In the genomic region with DNA sequence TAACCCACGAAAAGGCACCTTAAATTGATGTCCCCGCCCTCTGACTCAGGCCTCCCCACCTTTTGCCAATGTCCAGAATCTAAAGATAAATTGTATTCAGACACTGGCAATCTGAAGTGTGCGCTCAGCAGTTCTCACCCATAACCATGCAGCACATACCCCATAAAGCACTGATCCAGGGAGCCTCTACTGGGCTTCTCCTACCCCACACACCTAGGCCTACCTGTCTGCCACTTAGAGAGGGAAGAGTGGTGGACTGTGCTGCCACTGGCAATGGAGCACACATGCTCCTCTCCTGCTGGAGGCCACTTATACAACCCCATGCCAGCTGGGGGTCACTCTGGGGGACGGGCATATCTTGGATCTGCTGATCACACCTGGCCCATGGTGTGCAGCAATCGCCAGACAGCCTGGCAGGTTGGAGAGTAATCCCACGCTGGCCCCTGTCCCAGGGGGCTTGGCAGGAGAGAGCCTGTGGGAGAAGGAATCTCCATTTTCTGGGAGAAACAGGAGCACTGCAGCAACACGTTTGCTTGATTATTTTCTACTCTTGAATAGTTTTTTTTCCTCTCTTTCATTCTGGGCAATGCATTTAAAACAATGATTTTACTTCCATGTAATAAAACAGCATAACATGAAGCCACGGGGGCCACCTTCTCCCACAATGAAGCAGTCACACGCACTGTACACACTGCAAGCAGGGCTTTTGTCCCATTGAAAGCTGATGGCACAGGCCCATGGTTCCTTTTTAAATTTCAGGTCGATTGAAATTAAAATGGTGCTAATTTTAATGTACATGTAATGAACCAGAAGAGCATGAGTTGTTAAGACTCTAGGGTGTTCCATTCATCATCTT, we compare ENCODE assay signal across 20 mouse cellular contexts.
DNase-seq lines count a peak whose midpoint lies in the region; ATAC-seq and TF ChIP-seq lines count a peak whose summit lies in the region.
"Had no signal": no experiment of that assay in that cellular context is flagged by ENCODE, and none has a peak within 500 bp of the region (broad histone marks: within the 10 kb centered on the region; RNA-seq: fewer than 3 reads in every experiment).

No protein-coding gene starts in this region.

- 68% methylated on average over 10 of the region's 10 CpGs for WGBS in midbrain, embryonic 12.5 days
- WGBS in midbrain, postnatal 0 days = 72% methylated on average over 10 of the region's 10 CpGs
- WGBS in forebrain, embryonic 12.5 days = 61% methylated on average over 10 of the region's 10 CpGs
- WGBS in hindbrain, embryonic 13.5 days = 71% methylated on average over 10 of the region's 10 CpGs
- 66% methylated on average over 10 of the region's 10 CpGs for WGBS in midbrain, embryonic 16.5 days

- H3K9me3 ChIP-seq in midbrain, embryonic 12.5 days = no peaks in the 10 kb centered on the region
- H3K9me3 ChIP-seq in midbrain, postnatal 0 days (ENCODE audit: low read length) = no peaks in the 10 kb centered on the region
- H3K9me3 ChIP-seq in forebrain, embryonic 12.5 days = no peaks in the 10 kb centered on the region
- no peaks in the 10 kb centered on the region for H3K9me3 ChIP-seq in hindbrain, embryonic 13.5 days
- H3K9me3 ChIP-seq in midbrain, embryonic 16.5 days (replicated peaks; ENCODE audit: control insufficient read depth, low read length, poor library complexity, severe bottlenecking) = no peaks in the 10 kb centered on the region
- H3K9me3 ChIP-seq: embryonic facial prominence, embryonic 13.5 days; heart, embryonic 13.5 days; kidney, embryonic 15.5 days had no signal

- H3K9ac ChIP-seq in midbrain, embryonic 12.5 days (replicated peaks) = no peak overlapping the region
- no peak overlapping the region for H3K9ac ChIP-seq in midbrain, postnatal 0 days (replicated peaks; ENCODE audit: low read length, poor library complexity, severe bottlenecking)
- no peak overlapping the region for H3K9ac ChIP-seq in forebrain, embryonic 12.5 days
- no peak overlapping the region for H3K9ac ChIP-seq in hindbrain, embryonic 13.5 days
- no peak overlapping the region for H3K9ac ChIP-seq in midbrain, embryonic 16.5 days (ENCODE audit: low read depth, low read length)
- H3K9ac ChIP-seq: embryonic facial prominence, embryonic 13.5 days; heart, embryonic 13.5 days; kidney, embryonic 15.5 days; liver, embryonic 14.5 days had no signal

- TF ChIP-seq CTCF in midbrain, postnatal 0 days (IDR thresholded peaks at IDR 0.05) = no peak

- no peak for DNase-seq in midbrain, postnatal 0 days (ENCODE audit: low spot score)
- no peak for DNase-seq in urinary bladder, adult 18-20 months (ENCODE audit: low spot score in 2 of 2)
- no peak for DNase-seq in adrenal gland, postnatal 4 days (ENCODE audit: low spot score in 2 of 2)
- DNase-seq: adrenal gland, postnatal 10 days; cerebellum, adult 2 months; heart, postnatal 36 days; retina, postnatal 1 day; thymus, postnatal 14 days had no signal

- peaks cover 5% of the 10 kb centered on the region; the same call in 1 of the 2 replicates for H3K4me1 ChIP-seq in midbrain, embryonic 12.5 days
- H3K4me1 ChIP-seq in midbrain, postnatal 0 days (ENCODE audit: insufficient read depth, low read length) = no peaks in the 10 kb centered on the region
- H3K4me1 ChIP-seq in forebrain, embryonic 12.5 days = no peaks in the 10 kb centered on the region; the same call in 1 of the 2 replicates
- 0 out of 2 replicates have a peak, but pooled peaks cover 4% of the 10 kb centered on the region for H3K4me1 ChIP-seq in hindbrain, embryonic 13.5 days (replicated peaks)
- no peaks in the 10 kb centered on the region for H3K4me1 ChIP-seq in midbrain, embryonic 16.5 days (ENCODE audit: control insufficient read depth, insufficient read depth, low read length)
- H3K4me1 ChIP-seq: embryonic facial prominence, embryonic 13.5 days; heart, embryonic 13.5 days; kidney, embryonic 15.5 days had no signal

- H3K4me3 ChIP-seq in midbrain, embryonic 12.5 days = no peak overlapping the region
- no peak overlapping the region for H3K4me3 ChIP-seq in midbrain, postnatal 0 days (ENCODE audit: low read depth, low read length)
- H3K4me3 ChIP-seq in forebrain, embryonic 12.5 days (replicated peaks) = no peak overlapping the region
- no peak overlapping the region for H3K4me3 ChIP-seq in hindbrain, embryonic 13.5 days
- H3K4me3 ChIP-seq in midbrain, embryonic 16.5 days (ENCODE audit: low read depth, low read length) = no peak overlapping the region
- H3K4me3 ChIP-seq: embryonic facial prominence, embryonic 13.5 days; heart, embryonic 13.5 days; kidney, embryonic 15.5 days; layer of hippocampus, adult 2 months; myocyte had no signal

- no peaks in the 10 kb centered on the region for H3K36me3 ChIP-seq in midbrain, embryonic 12.5 days
- H3K36me3 ChIP-seq in midbrain, postnatal 0 days (ENCODE audit: insufficient read depth, low read length) = no peaks in the 10 kb centered on the region
- H3K36me3 ChIP-seq in forebrain, embryonic 12.5 days (replicated peaks) = no peaks in the 10 kb centered on the region
- H3K36me3 ChIP-seq in hindbrain, embryonic 13.5 days = peaks cover 5% of the 10 kb centered on the region; the same call in 1 of the 2 replicates
- no peaks in the 10 kb centered on the region; the same call in 1 of the 2 replicates for H3K36me3 ChIP-seq in midbrain, embryonic 16.5 days (ENCODE audit: control insufficient read depth, insufficient read depth, low read length)
- H3K36me3 ChIP-seq: embryonic facial prominence, embryonic 13.5 days; heart, embryonic 13.5 days; kidney, embryonic 15.5 days had no signal

- H3K4me2 ChIP-seq in midbrain, embryonic 12.5 days (replicated peaks) = no peak overlapping the region
- no peak overlapping the region for H3K4me2 ChIP-seq in midbrain, postnatal 0 days (ENCODE audit: low read depth, low read length, poor library complexity, severe bottlenecking)
- H3K4me2 ChIP-seq in forebrain, embryonic 12.5 days = no peak overlapping the region
- H3K4me2 ChIP-seq in hindbrain, embryonic 13.5 days = no peak overlapping the region
- no peak overlapping the region for H3K4me2 ChIP-seq in midbrain, embryonic 16.5 days (ENCODE audit: low read length)
- H3K4me2 ChIP-seq: embryonic facial prominence, embryonic 13.5 days; heart, embryonic 13.5 days; kidney, embryonic 15.5 days had no signal

- H3K27me3 ChIP-seq in midbrain, embryonic 12.5 days = no peaks in the 10 kb centered on the region
- H3K27me3 ChIP-seq in midbrain, postnatal 0 days (ENCODE audit: insufficient read depth, low read length) = no peaks in the 10 kb centered on the region
- no peaks in the 10 kb centered on the region for H3K27me3 ChIP-seq in forebrain, embryonic 12.5 days
- H3K27me3 ChIP-seq in hindbrain, embryonic 13.5 days = no peaks in the 10 kb centered on the region
- H3K27me3 ChIP-seq in midbrain, embryonic 16.5 days (ENCODE audit: control insufficient read depth, insufficient read depth, low read depth, low read length) = no peaks in the 10 kb centered on the region
- H3K27me3 ChIP-seq: embryonic facial prominence, embryonic 13.5 days; heart, embryonic 13.5 days; kidney, embryonic 15.5 days had no signal

- no peak overlapping the region for H3K27ac ChIP-seq in midbrain, embryonic 12.5 days (replicated peaks)
- H3K27ac ChIP-seq in midbrain, postnatal 0 days (ENCODE audit: low read depth, low read length) = no peak overlapping the region
- no peak overlapping the region for H3K27ac ChIP-seq in forebrain, embryonic 12.5 days
- H3K27ac ChIP-seq in hindbrain, embryonic 13.5 days = no peak overlapping the region
- H3K27ac ChIP-seq in midbrain, embryonic 16.5 days (ENCODE audit: low read length) = no peak overlapping the region
- H3K27ac ChIP-seq: embryonic facial prominence, embryonic 13.5 days; heart, embryonic 13.5 days; kidney, embryonic 15.5 days; layer of hippocampus, adult 2 months; liver, embryonic 14.5 days had no signal

- ATAC-seq in midbrain, embryonic 12.5 days (ENCODE audit: low FRiP score, low read depth) = peak; percentile 75
- ATAC-seq in midbrain, postnatal 0 days (ENCODE audit: low FRiP score) = no peak
- peak; percentile 76; the same call in 1 of the 2 replicates for ATAC-seq in forebrain, embryonic 12.5 days (ENCODE audit: low FRiP score)
- peak; percentile 46; the same call in 1 of the 2 replicates for ATAC-seq in hindbrain, embryonic 13.5 days (ENCODE audit: low FRiP score)
- ATAC-seq in midbrain, embryonic 16.5 days = peak; percentile 45
- ATAC-seq: intestine, embryonic 16.5 days; lung, postnatal 0 days had no signal
